Mouse (Mus musculus) adrenal gland, adult (tissue): Measurements from ENCODE around the gene Vps16.
A peak's percentile ranks its signal among the peaks of the same experiment; 100 is the strongest.

Experiments used
- DNase-seq, 2 experiments: peaks; one replicate each; pipeline ENCODE4 v3.0.0; 2022 to 2023; ENCODE audit warnings: low spot score in 1 of 2; ENCODE audit not compliant: inconsistent age in 2 of 2

Vps16 gene

GRCm38 (mm10) chr2:130424126-130424853 lies at the start of gene Vps16, which contains the start of gene Pced1a:
TSS of gene Vps16 (plus strand) at chr2:130424339.
TSS of gene Pced1a (minus strand) at chr2:130424701.
- DNase-seq, result peak; percentile 94 to 98

- no peak for DNase-seq
Measured at GRCm38 (mm10) chr2:130374951-130375350, 49.2 kb upstream of the Vps16 start.

DNA sequence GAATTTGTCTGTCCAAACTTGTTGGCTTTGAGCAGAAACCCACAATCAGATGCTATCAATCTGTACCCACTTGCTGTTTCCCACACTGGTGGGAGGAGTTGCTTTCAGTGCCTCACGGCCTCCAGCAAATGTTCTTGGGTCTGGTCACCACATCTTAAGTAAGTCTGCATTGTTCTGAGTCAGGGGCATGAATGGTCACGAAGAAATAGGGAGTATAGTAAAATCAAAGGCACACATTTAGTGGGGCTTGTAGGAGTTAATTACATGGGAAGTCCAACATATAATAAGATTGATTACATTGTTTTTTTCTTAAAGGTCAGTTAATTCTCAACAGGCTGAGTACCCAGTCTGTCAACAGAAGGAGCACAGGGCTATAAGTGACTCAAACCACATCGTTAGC lies 40.9 kb upstream of the Vps16 start:
- DNase-seq, result no peak

DNA sequence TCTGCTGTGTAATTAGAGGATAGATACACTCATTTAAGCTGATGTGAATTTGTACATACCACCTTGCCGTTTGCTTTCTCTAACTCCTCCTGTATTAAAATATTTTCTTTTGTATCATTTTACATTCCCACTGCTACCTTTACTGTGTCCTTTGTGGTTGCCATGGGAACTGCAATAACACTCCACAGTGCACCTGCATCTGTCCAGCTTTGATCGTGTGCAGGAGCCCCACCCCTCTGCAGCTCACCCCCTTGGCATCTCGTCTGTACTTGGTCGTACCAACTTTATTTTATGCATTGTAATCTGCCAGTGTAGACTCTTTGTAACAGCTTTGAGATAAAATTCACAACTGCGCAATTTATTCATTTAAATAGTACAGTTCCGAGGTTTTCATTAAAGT lies 40.2 kb upstream of the Vps16 start:
- no peak for DNase-seq

DNA sequence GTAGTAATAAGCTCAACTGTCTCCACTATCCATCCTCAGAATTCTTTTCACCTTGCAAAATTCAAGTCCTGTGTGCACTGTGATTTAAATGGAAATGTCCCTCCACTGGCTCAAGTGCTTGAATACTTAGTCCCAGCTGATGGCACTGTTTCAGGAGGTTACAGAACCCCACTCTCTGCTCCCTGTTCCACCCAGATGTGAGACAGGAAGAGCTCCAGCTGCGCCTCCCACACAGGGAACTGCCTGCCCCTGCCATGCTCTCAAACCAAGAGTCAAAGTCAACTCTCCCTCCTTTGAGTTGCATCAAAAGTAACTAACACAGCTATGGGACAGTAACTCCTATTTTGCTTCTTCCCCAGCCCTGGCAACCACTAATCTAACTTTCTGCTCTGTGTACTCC lies 37.9 kb upstream of the Vps16 start:
- DNase-seq, result no peak

DNA sequence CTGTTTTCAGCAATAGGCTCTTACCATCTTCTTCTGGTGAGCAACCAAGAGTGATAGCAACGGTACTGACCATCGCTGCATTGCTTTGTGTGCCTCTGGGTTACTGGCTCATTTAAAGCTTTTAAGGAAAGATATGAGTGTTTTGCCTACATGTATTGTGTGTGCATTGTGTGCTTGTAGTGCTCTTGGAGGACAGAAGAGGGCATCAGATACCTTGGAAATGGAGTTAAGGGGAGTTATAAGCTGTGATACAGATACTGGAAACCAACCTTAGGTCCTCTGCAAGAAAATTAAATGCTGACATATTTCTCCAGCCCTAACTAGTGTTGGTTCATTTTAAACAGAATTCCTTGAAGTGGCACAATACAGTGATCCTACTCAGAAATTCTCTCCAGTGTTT lies 35.3 kb upstream of the Vps16 start:
- peak in 1 of 2 experiments; percentile 60 for DNase-seq

DNA sequence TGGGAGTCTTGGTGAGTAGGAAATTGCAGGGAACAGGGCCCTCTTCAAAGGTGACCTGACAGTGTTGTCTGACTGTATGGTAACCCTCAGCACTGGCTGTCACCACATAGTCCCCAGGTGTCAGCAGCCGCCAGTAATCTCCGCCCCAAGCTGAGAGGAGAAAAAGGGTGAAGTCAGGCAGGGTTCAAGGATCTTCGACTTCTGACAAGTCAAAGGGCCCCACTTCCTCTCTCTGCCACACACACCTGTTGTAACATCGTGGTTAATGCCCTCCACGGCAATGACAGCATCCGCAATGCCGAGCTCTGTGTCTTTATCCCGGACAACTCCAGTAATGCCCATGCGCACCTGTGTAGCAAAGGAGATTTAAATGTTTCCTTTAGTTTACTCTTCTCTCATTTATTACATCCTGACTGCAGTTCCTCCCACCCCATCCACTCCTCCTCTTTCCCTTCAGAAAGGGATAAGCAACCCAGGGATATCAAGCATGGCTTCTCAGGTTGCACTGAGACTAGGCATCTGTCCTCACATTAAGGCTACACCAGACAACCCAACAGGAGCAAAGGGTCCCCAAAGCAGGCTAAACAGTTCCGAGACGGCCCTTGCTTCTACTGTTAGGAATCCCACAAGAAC lies 33.0 kb upstream of the Vps16 start:
- no peak for DNase-seq

DNA sequence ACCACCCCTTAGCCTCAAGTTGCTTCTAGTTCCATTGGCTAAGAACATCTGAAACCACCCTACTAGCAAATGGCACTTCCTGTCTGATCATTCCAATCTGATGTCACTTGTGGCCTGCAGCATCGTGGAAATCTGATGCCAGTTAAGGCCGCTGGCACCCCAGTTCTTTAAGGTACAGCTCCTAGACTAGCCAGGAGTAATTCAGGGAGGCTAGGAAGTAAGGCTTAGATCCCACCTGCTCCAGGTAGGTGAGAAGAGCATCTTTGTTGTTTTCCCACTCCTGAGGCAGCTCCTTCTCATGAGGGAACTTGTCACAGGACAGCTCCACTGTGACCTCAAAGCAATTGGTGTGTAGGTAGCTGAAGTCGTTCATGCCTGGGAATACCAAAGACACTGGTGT lies 31.3 kb upstream of the Vps16 start:
- no peak for DNase-seq

DNA sequence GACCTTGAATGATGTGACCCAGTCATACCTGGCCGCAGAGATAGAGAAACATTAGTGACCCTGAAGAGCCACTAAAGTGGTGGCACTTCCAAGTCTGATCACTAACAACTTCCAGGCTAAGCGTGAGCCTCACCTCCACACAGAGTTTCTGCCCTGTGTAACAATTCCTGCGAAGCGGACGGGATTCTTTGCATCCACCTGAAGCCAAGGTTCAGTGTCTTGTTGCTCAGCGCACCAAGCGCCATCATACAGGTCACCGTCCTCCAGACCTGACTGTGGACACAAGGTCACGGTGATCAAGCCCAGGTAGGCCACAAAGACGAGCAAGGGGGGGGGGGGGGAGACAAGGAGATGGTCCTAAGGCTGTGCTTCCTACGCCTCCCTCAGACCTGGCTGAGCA lies 28.4 kb upstream of the Vps16 start:
- no peak for DNase-seq

- DNase-seq, result peak in 1 of 2 experiments; percentile 56
Measured at GRCm38 (mm10) chr2:130397186-130397985, 26.8 kb upstream of the Vps16 start, which contains the start of gene Cpxm1. TSS of gene Cpxm1 (minus strand) at chr2:130397574.

DNA sequence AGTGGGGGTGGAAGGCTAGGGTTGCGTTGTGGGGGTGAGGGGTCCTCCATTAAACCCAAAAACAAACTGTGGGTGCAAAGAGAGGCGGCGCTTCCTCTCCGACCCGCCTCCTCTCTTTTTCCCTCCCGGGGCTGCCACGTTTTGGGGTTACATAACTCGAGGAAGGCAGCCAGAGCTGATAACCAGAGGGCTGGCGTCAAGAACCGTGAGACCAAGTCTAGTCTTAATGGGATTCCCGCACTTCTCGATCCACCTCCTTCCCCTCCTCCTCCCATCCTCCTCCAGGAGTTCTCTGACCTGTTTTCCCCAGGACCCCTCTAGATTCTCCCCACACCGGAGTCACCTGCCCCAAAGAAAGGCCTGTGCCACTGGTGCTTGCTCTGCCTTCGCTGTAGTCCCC lies 26.0 kb upstream of the Vps16 start:
- DNase-seq, result peak in 1 of 2 experiments; percentile 28

GRCm38 (mm10) chr2:130400046-130400445 lies 24.1 kb upstream of the Vps16 start:
- DNase-seq, result no peak

GRCm38 (mm10) chr2:130401891-130402290 lies 22.2 kb upstream of the Vps16 start:
- peak in 1 of 2 experiments; percentile 66 for DNase-seq

DNA sequence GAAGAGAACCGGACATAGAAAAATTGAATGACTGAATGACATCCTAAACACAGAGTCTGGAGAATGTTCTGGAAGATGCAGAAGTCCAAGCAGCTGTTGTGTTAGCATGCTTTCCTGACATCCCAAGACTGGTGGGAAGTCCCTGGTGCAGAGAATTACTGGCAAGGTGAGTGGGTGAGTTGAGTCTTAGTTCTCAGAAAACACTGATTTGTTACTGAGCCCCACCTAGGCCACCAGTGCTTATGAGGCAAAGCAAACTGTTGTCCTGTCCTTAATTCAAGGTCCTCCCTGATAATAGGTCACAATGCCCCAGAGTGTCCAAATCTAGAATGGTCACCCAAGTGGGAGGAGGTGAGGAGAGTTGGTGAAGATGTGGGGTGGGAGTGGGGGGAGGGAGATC lies 19.2 kb upstream of the Vps16 start, which contains the start of the genes Gm28372 and 1700020A23Rik:
TSS of gene Gm28372 (plus strand) at position 301 of the 400 bp plus-strand sequence.
TSS of gene 1700020A23Rik (plus strand) at position 321 of the 400 bp plus-strand sequence.
- peak in 1 of 2 experiments; percentile 37 for DNase-seq

DNA sequence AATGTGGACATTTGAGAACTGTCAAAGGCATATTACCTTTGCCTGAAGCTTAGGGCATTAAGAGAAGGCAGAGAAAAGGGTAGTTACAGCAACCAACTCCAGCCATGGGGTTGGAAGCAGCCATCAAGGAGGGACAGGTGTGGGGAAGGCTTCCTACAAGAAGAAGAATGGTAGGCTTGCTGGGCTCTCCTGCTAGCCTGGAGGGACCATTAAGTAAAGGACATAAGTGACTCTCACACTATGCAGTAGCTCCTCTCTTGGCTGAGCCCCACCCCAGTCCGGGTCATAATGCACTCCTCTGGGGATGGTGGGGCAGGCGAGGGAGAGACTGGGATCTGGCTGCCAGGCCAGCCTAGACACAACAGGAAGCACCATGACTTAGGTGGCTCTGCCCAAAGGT lies 18.0 kb upstream of the Vps16 start, which contains the start of gene Tmem239:
TSS of gene Tmem239 (plus strand) at position 301 of the 400 bp plus-strand sequence.
- no peak for DNase-seq

DNA sequence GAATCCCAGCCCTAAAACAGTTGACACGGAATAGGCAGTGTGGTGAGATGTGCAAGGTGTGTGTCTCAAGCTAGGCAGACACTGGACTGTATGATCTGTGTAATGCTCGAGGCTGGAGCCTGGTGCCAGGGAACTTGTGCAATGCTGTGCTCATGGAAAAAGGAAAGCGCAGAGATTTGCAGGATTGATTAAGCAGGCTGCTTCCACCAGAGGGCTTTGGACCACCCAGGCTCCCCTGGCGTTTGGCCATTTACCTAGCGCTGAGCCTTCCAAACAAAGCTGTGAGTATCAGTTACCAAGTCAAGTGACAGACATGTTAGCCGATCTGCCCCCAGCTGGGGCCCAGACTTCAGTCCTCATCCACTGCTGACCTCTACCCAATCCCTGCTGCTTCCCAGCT lies 15.9 kb upstream of the Vps16 start:
- DNase-seq, result peak in 1 of 2 experiments; percentile 21

DNA sequence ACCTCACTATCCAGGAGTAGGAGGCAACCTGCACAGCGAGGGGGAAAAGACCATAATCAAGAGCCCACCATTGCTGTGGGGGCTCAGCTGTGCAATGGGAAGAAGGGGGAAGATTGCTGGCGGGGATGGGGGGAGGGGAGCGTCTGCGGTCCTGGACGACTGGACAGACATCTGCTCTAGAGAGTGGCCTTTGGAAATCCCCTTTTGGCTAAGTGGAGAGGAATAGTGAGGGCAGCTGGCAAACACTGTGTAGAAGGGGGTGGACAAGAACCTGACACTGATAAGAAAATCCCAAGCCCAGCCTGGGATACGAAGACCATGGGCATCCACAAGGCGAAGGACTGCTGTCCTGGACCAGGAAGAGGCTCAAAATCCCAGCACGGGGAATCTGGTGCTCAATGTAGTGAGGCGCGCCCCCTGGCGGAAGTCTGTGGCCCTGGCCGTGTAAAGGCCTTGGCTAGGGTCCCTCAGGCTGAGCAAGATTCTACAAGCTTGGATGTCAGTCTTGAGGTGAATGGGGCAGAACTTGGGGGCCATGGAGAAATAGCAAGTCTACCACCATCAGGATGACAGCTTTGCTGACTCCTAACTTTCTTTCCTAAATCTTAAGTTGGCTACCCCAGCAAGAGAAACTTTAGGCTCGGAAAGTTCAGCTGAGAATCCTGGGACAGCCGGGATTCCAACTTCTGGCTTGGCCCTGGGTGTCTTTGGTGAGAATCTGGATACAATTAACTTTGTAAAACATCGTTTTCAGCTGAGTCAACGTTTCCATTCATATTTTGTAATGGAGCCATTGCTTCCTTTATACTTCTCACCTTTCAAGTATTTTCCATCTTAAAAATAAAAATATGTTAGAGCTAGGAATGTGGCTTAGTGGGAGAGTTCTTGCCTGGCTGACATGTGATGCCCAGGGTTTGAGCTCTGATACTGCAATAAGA lies 12.3 kb upstream of the Vps16 start:
- peak; percentile 79 to 94 for DNase-seq

DNA sequence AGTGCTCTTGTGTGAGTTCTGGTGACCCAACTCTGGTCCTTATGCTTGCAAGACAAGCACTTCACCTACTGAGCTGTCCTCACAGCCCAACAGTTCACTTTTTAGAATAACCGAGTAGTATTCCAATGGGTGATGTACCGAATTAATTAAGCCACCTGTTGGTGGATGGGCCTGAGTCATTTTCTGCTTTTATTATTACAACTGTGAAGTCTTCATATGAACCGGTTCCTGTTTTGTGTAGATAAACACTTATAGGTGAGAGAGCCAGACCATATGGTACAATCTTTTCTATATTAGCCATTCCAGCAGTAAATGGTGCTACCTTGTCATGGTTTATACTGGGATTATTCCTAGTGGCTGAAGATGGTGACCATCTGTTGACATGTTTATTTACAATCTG lies 11.4 kb upstream of the Vps16 start:
- DNase-seq, result no peak

DNA sequence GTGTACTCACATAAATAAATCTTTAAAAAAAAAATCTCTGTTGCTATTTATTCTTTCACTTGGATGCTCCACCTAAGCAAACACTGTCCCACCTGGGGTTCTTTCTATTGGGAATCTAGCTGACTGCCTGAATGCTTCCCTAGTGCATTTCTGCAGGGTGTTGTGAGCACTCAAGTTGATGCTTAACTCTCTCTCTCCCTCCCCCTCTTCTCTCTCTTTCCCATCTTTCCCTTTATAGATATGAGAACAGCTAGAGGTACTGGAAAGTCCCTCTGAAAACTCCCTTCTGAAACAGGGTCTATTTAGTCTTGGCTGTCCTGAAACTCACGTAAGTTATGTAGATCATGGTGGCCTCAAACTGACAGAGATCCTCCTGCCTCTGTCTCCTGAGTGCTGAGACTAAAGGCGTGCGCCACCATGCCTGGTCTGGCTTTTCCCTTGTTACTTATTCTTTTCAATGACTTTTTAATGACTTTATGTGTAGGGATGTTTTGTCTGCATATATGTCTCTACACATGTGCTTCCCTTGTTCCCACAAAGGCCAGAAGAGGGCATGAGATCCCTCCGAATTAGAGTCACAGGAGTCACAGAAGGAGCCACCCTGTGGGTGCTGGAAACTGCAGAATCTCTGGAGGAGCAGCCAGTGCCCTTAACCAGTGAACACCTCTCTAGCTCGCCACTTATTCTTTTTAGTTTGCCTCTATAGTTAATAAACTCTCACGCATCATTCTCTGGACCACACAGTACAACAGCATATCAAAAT lies 9.9 kb upstream of the Vps16 start:
- DNase-seq, result peak in 1 of 2 experiments; percentile 41
